Comparison of ENCODE assay signal across 17 mouse cellular contexts in the genomic region with DNA sequence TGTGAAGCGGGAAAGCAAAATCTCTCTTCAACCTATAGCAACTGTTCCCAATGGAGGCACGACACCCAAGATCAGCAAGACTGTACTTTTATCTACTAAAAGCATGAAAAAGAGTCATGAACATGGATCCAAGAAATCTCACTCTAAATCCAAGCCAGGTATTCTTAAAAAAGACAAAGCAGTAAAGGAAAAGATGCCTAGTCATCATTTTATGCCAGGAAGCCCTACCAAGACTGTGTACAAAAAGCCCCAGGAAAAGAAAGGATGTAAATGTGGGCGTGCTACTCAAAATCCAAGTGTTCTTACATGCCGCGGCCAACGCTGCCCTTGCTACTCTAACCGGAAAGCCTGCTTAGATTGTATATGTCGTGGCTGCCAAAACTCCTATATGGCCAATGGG.
"Had no signal": no experiment of that assay in that cellular context is flagged by ENCODE, and none has a peak within 500 bp of the region (broad histone marks: within the 10 kb centered on the region; RNA-seq: fewer than 3 reads in every experiment).

No protein-coding gene starts in this region.

- H3K27ac ChIP-seq: kidney, embryonic 15.5 days; limb, embryonic 12.5 days; limb, embryonic 15.5 days; liver, embryonic 14.5 days; macrophage; midbrain, embryonic 13.5 days had no signal

- ATAC-seq: liver, postnatal 0 days; lung, postnatal 0 days; midbrain, embryonic 13.5 days; midbrain, embryonic 16.5 days had no signal

- H3K4me2 ChIP-seq: kidney, embryonic 15.5 days; limb, embryonic 12.5 days; limb, embryonic 15.5 days; liver, embryonic 11.5 days; lung, embryonic 14.5 days; midbrain, embryonic 13.5 days had no signal

- H3K4me3 ChIP-seq: kidney, embryonic 15.5 days; limb, embryonic 12.5 days; limb, embryonic 15.5 days; midbrain, embryonic 13.5 days had no signal

- DNase-seq: kidney, adult 2 months; kidney, postnatal 10 days; kidney, postnatal 36 days; left cerebral cortex, postnatal 4 days; liver, postnatal 0 days; lung, embryonic 14.5 days; thymus, adult 18-20 months; thymus, postnatal 36 days had no signal

- H3K4me1 ChIP-seq: limb, embryonic 15.5 days; midbrain, embryonic 13.5 days had no signal

- H3K27me3 ChIP-seq: kidney, embryonic 15.5 days; limb, embryonic 12.5 days; limb, embryonic 15.5 days; midbrain, embryonic 13.5 days had no signal

- H3K9me3 ChIP-seq: limb, embryonic 15.5 days had no signal

- H3K9ac ChIP-seq: kidney, embryonic 15.5 days; limb, embryonic 12.5 days; limb, embryonic 15.5 days; liver, embryonic 14.5 days; liver, postnatal 0 days; lung, embryonic 14.5 days; midbrain, embryonic 13.5 days had no signal
